Mouse (Mus musculus) lung, postnatal 10 days (tissue): ENCODE data around the gene Dpep1.

Experiments
- DNase-seq: peaks from one replicate; pipeline ENCODE4 v3.0.0; 2021

The Dpep1 gene

DNA sequence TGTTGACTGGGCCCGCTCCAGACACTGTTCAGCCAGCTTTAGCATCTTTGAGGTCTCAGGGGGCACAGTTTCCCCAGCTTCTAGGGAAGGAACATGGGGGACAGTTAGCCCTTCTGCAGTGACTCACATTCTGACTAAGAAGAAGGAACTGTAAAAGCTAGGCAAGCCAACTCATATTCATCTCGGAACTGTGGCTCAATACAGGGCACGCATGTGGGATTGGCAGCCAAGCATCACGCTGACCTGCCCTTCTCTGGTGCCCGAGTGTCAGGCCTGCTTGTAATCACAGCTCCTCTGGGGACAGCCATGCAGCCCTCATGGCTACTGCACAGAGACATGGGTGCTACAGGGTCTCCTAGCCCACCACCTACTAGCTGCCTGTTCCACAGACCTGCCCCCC is 64.9 kb downstream of the Dpep1 start:
- no peak for DNase-seq
